Mouse (Mus musculus) liver, adult 2 months (tissue): Measurements from ENCODE around the gene Slc40a1.

Source experiments
- CTCF ChIP-seq: fragments of 200-500 bp; IDR thresholded peaks from 2 replicates; pipeline ENCODE4 v1.5.1; 2011; ENCODE audit warnings: low read depth, low read length, control low read depth
- POLR2A ChIP-seq: fragments of 200-500 bp; IDR thresholded peaks from 2 replicates; pipeline ENCODE4 v1.6.1; 2011; ENCODE audit warnings: low read length, control low read depth; ENCODE audit not compliant: insufficient read depth; ENCODE audit errors: extremely low read depth

DNA sequence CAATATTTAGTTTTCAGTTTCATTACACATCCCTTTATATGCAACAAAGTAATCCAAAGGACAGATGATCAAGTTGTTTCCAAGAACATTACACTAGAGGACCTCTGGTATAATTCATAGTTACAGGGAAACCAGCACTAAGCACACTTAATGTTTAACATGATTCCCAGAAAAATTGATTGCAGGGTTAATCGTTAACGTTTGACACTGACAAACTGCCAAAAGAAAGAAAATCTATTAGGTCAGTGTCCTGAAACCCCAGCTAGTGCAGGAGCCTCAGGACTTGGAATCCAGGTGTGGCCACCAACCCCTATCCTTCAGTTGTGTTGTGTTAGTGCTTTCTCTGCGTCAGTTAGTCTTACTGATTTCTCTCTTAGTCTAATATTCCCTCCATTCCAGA, 5.6 kb downstream of the Slc40a1 start:
- TF ChIP-seq CTCF (no peak), POLR2A (no peak)
